Mouse (Mus musculus): ENCODE measurements around the gene Bglap2. TPM values are rescaled to one million over a fixed set of nuclear protein-coding genes. Genes with fewer than 3 reads are reported as not detected.

Gene Bglap2
- polyA plus RNA-seq, 1 experiment: not detected

DNA sequence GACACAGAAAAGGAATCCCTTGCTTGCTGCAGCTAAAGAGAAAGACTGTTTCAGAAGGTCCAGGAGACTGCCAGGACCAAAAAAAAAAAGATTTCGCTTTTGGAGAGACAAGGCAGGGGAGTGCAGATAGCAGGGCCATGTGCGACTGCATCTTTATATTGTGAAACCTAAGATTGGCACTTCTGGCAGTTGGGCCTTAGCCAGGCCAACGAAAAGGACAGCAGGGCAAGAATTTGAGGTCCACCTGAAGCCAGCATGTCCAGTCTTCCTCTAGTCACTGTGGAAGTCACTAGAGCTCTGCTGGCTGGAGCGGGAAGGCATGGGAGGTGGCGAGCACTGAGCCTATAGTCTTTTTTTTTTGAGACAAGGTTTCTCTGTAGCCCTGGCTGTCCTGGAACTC is 30.5 kb upstream of the Bglap2 start:
- 24% methylated on average over 5 of the region's 5 CpGs for WGBS
- Histone ChIP-seq H3K27ac (ENCODE audit: insufficient read depth, low read depth, low read length) (no peak overlapping the region), H3K27me3 (ENCODE audit: control insufficient read depth, insufficient read depth, low read length) (no peaks in the 10 kb centered on the region), H3K4me1 (ENCODE audit: control insufficient read depth, insufficient read depth, insufficient read length, low read length) (peaks cover 26% of the 10 kb centered on the region; the same call in 1 of the 2 replicates), H3K4me3 (ENCODE audit: low read depth, low read length) (peak overlapping the region; percentile 15), H3K36me3 (ENCODE audit: control insufficient read depth, insufficient read depth, low read length) (peaks cover 16% of the 10 kb centered on the region)
- no peak for TF ChIP-seq POLR2A (IDR thresholded peaks at IDR 0.05; ENCODE audit: low read depth, low read length)
- no peak for TF ChIP-seq CTCF (IDR thresholded peaks at IDR 0.05; ENCODE audit: extremely low read depth, insufficient read length, insufficient replicate concordance, low read depth, low read length)

GRCm38 (mm10) chr3:88407529-88407928 is 29.0 kb upstream of the Bglap2 start:
- H3K4me3 ChIP-seq (ENCODE audit: low read depth, low read length): no peak overlapping the region
- no peak overlapping the region for H3K27ac ChIP-seq (ENCODE audit: insufficient read depth, low read depth, low read length)
- no peak for TF ChIP-seq CTCF (IDR thresholded peaks at IDR 0.05; ENCODE audit: extremely low read depth, insufficient read length, insufficient replicate concordance, low read depth, low read length)
- no peak for TF ChIP-seq POLR2A (IDR thresholded peaks at IDR 0.05; ENCODE audit: low read depth, low read length)
- H3K4me1 ChIP-seq (ENCODE audit: control insufficient read depth, insufficient read depth, insufficient read length, low read length): peaks cover 24% of the 10 kb centered on the region; the same call in 1 of the 2 replicates
- H3K27me3 ChIP-seq (ENCODE audit: control insufficient read depth, insufficient read depth, low read length): no peaks in the 10 kb centered on the region
- peaks cover 10% of the 10 kb centered on the region for H3K36me3 ChIP-seq (ENCODE audit: control insufficient read depth, insufficient read depth, low read length)
- 45% methylated on average over 7 of the region's 7 CpGs for WGBS

DNA sequence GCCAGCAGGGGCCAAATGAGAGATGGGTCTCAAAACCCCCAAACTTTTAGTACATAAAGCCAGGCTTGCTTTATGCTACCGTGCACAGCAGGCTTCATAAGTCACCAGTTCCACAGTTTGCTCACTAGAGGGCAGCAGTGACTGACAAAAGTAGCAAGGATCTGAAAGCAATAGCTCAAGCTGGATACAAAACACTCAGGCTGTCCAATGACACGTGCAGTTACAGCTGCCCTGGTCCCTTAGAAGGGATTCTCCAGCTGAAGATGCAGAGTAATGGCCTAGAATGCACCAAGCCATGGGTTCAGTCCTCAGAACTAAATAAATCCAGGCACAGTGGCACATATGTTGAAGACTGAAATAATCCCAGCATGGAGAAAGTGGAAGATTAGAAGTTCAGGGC is 28.6 kb upstream of the Bglap2 start:
- H3K4me3 ChIP-seq (ENCODE audit: low read depth, low read length): no peak overlapping the region
- 1% methylated on average over 2 of the region's 2 CpGs for WGBS
- TF ChIP-seq CTCF (IDR thresholded peaks at IDR 0.05; ENCODE audit: extremely low read depth, insufficient read length, insufficient replicate concordance, low read depth, low read length) (peak; percentile 45; the same call in 1 of the 2 replicates), POLR2A (IDR thresholded peaks at IDR 0.05; ENCODE audit: low read depth, low read length) (no peak)
- peaks cover 21% of the 10 kb centered on the region; the same call in 1 of the 2 replicates for H3K4me1 ChIP-seq (ENCODE audit: control insufficient read depth, insufficient read depth, insufficient read length, low read length)
- H3K27ac ChIP-seq (ENCODE audit: insufficient read depth, low read depth, low read length): no peak overlapping the region
- no peaks in the 10 kb centered on the region for H3K27me3 ChIP-seq (ENCODE audit: control insufficient read depth, insufficient read depth, low read length)
- peaks cover 6% of the 10 kb centered on the region for H3K36me3 ChIP-seq (ENCODE audit: control insufficient read depth, insufficient read depth, low read length)

- no peak overlapping the region for H3K27ac ChIP-seq (ENCODE audit: insufficient read depth, low read depth, low read length)
Measured at GRCm38 (mm10) chr3:88403522-88404230, 25.2 kb upstream of the Bglap2 start.

DNA sequence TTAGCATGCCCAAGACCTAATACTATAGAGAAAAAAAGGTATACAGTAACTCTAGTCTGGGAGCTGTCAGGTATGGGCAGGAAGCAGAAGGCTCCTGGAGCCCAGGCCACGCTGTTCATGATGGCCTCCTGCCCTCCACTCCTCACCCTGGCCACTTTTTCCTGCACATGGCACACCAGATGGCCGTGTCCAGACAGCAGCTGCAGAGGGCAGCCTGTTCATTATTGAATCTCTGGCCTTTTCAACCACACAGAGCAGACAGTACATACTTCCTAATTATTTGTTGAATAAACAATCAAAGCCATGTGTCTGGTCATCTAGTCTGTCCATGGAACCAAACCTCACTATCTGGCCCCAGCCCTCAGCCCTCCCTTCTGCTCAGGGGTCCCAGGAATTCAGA is 20.2 kb upstream of the Bglap2 start:
- no peaks in the 10 kb centered on the region for H3K4me1 ChIP-seq (ENCODE audit: control insufficient read depth, insufficient read depth, insufficient read length, low read length)
- peaks cover 14% of the 10 kb centered on the region; the same call in 1 of the 2 replicates for H3K36me3 ChIP-seq (ENCODE audit: control insufficient read depth, insufficient read depth, low read length)
- H3K27me3 ChIP-seq (ENCODE audit: control insufficient read depth, insufficient read depth, low read length): no peaks in the 10 kb centered on the region
- H3K27ac ChIP-seq (ENCODE audit: insufficient read depth, low read depth, low read length): no peak overlapping the region
- TF ChIP-seq POLR2A (IDR thresholded peaks at IDR 0.05; ENCODE audit: low read depth, low read length) (no peak), CTCF (IDR thresholded peaks at IDR 0.05; ENCODE audit: extremely low read depth, insufficient read length, insufficient replicate concordance, low read depth, low read length) (no peak)
- H3K4me3 ChIP-seq (ENCODE audit: low read depth, low read length): no peak overlapping the region
- WGBS: 89% methylated on average over 2 of the region's 2 CpGs

More at GRCm38 (mm10) chr3:88403522-88404230, 25.2 kb upstream of the Bglap2 start:
- WGBS: 91% methylated on average over 10 of the region's 10 CpGs
- Histone ChIP-seq H3K36me3 (ENCODE audit: control insufficient read depth, insufficient read depth, low read length) (peaks cover 8% of the 10 kb centered on the region; the same call in 1 of the 2 replicates), H3K4me3 (ENCODE audit: low read depth, low read length) (no peak overlapping the region), H3K27me3 (ENCODE audit: control insufficient read depth, insufficient read depth, low read length) (no peaks in the 10 kb centered on the region), H3K4me1 (ENCODE audit: control insufficient read depth, insufficient read depth, insufficient read length, low read length) (peaks cover 9% of the 10 kb centered on the region; the same call in 1 of the 2 replicates)
- TF ChIP-seq CTCF (IDR thresholded peaks at IDR 0.05; ENCODE audit: extremely low read depth, insufficient read length, insufficient replicate concordance, low read depth, low read length) (no peak), POLR2A (IDR thresholded peaks at IDR 0.05; ENCODE audit: low read depth, low read length) (no peak)

DNA sequence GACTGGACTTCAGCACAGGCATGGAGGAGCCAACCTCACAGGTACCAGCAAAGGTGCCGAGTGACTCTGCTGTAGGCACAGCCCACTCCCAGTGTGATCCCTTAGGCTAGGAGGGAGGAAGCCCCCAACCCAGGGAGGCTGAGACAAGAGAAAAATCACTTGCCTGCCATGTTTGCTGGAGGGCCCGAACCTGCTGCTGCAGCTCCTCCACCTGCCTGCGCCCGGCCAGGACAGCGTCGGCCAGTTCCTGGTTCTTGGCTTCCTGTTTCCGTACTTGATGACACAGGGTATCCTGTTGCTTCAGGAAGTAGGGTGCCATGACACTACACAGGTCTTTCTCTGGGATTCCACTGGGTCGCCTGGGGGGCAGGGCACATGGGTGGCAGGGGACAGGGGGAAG is 17.2 kb upstream of the Bglap2 start:
- H3K27ac ChIP-seq (ENCODE audit: insufficient read depth, low read depth, low read length): no peak overlapping the region
- peaks cover 5% of the 10 kb centered on the region; the same call in 1 of the 2 replicates for H3K27me3 ChIP-seq (ENCODE audit: control insufficient read depth, insufficient read depth, low read length)
- no peaks in the 10 kb centered on the region for H3K4me1 ChIP-seq (ENCODE audit: control insufficient read depth, insufficient read depth, insufficient read length, low read length)
- WGBS: 83% methylated on average over 8 of the region's 8 CpGs
- H3K4me3 ChIP-seq (ENCODE audit: low read depth, low read length): peak overlapping the region; percentile 8; the same call in 1 of the 2 replicates
- peaks cover 13% of the 10 kb centered on the region; the same call in 1 of the 2 replicates for H3K36me3 ChIP-seq (ENCODE audit: control insufficient read depth, insufficient read depth, low read length)
- TF ChIP-seq POLR2A (IDR thresholded peaks at IDR 0.05; ENCODE audit: low read depth, low read length): no peak
- TF ChIP-seq CTCF (IDR thresholded peaks at IDR 0.05; ENCODE audit: extremely low read depth, insufficient read length, insufficient replicate concordance, low read depth, low read length): no peak

GRCm38 (mm10) chr3:88395288-88395687 is 16.8 kb upstream of the Bglap2 start:
- peaks cover 12% of the 10 kb centered on the region for H3K36me3 ChIP-seq (ENCODE audit: control insufficient read depth, insufficient read depth, low read length)
- no peak overlapping the region for H3K27ac ChIP-seq (ENCODE audit: insufficient read depth, low read depth, low read length)
- H3K27me3 ChIP-seq (ENCODE audit: control insufficient read depth, insufficient read depth, low read length): peaks cover 9% of the 10 kb centered on the region
- H3K4me1 ChIP-seq (ENCODE audit: control insufficient read depth, insufficient read depth, insufficient read length, low read length): no peaks in the 10 kb centered on the region
- 93% methylated on average over 6 of the region's 6 CpGs for WGBS
- H3K4me3 ChIP-seq (ENCODE audit: low read depth, low read length): peak overlapping the region; percentile 8; the same call in 1 of the 2 replicates
- no peak for TF ChIP-seq POLR2A (IDR thresholded peaks at IDR 0.05; ENCODE audit: low read depth, low read length)
- no peak for TF ChIP-seq CTCF (IDR thresholded peaks at IDR 0.05; ENCODE audit: extremely low read depth, insufficient read length, insufficient replicate concordance, low read depth, low read length)

Measured in small intestine, adult 2 months (tissue).